Mouse (Mus musculus) brain, embryonic 18.5 days (tissue): Measurements from ENCODE around the gene Plekha6.

Experiments
- DNase-seq: peaks from one replicate; pipeline ENCODE4 v3.0.0-alpha.2; 2012; ENCODE audit warnings: low read depth, low spot score

Plekha6 gene

DNA sequence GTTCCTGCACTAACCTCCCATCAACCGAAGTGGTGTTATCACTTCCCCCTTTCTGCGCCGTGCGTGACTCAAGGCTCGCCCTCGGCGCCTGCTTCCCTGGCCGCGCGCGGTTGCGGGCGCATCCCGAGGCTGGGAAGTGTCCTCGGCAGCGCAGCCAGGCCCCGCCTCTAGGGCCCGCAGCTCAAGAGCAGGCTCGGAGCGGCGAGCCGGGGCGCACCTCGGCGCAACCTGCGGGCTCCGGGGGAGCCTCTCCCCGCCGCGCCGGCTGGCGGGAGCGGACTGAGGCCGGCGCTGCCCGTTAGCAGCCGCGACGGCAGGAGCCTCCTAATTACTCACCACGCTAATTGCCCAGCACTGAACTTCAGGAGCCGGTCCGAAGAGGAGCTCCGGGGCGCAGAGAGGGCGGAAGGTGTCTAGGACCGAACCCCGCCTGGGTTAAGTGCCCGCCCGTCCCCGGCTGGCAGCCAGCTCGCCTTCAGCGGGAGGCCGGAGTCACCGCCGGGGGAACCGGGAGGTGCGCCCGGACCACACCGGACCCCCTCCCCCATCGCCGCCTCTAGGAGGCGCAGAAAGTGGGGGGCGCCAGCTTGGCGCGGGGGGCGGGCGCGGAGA is at the start of gene Plekha6:
Gene Plekha6, plus strand, starts transcription at position 391 of the 612 bp plus-strand sequence.
- no peak for DNase-seq

DNA sequence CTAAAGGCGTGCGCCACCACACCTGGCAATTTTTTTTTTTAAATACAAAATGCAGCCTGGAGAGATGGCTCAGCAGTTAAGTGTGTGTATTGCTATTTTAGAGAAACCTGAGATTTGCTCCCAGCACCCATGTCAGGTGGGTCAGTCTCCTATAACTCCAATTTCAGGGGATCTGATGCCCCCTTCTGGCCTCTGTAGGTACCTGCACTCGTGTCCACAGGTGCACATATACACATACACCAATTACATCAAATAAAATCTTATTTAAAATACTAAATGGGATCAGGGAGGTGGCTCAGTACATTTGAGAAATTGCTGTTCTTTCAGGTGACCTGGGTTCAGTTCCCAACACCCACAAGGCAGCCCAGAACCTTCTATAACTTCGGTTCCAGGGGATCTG is 47.9 kb upstream of the Plekha6 start:
- DNase-seq, result no peak

DNA sequence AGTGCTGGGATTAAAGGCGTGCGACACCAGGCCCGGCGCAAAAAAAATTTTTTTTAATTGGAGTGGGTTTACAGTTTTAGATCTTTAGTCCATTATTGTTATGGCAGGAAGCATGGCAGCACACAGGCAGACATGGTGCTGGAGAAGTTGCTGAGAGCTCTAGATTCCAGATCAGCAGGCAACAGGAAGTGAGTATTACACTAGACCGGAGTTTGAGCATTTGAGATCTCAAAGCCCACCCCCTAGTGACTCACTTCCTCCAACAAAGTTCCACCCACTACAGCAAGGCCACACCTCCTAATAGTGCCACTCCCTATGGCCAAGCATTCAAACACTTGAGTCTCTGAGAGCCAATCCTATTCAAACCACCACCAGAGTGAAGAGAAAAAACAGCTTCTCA is 45.9 kb upstream of the Plekha6 start:
- DNase-seq, result no peak

DNA sequence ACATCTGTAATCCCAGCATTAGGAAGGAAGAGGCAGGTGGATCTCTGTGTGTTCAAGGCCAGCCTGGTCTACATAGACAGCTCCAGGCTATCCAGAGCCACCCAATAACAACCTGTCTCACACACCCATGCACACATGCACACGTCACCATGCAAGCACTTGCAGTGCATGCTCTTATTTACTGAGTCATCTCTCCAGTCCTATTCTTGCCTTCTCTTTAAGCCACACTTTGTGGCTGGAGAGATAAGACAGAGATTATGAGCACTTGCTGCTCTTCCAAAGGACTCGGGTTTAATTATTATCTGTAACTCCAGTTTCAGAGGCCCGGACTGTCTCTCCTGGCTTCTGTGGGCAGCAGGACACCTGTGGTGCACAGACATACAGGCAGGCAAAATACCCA is 45.2 kb upstream of the Plekha6 start:
- no peak for DNase-seq

DNA sequence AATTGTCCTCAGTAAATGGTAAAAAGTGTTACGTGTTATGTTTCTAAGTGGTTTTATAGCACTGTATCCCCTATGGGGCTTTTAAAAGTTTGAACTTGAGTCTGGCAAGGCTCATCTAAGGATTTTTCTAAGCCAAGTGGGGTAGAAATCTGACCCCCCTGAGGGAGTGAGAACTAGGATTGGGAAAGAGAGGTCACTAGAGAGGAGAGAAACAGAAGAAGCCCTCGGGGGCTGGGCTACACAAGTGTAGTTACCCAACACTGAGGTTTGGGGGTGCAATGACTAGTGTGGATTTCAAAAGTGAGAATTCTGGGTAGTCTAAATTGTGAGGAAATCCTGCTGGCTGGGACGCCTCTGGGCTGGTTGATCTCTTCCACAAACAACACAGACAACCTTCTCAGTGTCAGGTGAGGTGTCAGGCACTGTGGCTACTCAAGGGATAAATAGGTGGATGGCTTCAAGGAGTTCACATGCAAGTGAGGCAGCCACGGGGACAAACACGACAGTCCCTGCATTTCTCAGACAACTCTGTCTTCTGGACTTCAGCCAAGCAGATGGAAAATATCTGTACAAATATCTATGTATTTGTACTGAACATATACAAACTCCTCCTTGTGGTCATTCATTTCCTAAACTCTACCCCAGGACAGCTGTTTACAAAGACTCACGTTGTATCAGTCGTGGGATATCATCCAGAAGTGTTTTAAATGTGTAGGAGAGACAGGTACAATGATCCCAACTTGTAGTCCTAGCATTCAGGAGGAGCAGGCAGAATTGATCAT is 43.9 kb upstream of the Plekha6 start:
- DNase-seq, result no peak

DNA sequence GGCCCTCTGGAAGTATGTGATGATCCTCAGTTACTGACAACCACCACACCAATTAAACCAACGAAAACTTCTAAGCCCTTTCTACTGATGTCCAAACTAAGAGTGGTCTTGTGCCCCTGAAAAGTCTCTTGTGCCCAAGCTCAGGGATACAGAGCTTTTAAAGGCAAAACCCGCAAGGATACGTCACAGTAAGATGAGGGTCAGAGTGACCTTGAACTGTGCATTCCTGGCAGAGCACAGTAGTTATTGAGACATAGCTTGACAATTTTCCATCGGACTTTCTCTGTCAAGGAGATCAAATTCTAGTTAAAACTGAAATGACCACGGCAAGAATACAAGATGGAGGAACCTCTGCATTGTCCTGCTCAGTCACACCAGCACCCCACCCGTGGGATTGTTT is 42.8 kb upstream of the Plekha6 start:
- DNase-seq, result no peak

DNA sequence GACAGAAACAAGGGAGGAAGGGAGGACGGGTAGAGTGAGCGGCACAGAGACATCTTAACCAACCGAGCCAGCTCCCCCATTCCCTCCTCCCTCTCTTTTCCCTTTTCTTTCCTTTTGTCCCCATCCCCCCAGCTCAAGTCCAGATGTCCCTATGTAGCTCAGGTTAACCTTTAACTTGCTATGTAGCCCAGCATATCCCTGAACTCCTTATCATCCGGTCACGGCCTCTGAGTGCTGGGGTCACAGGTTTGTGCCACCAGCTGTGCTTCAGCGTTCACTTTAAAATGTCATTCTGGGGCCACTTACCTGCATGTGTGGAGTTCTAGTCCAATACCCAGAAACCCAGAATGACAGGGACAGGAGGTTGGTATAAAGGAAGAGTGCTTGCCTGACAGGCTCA is 39.9 kb upstream of the Plekha6 start:
- DNase-seq, result no peak

DNA sequence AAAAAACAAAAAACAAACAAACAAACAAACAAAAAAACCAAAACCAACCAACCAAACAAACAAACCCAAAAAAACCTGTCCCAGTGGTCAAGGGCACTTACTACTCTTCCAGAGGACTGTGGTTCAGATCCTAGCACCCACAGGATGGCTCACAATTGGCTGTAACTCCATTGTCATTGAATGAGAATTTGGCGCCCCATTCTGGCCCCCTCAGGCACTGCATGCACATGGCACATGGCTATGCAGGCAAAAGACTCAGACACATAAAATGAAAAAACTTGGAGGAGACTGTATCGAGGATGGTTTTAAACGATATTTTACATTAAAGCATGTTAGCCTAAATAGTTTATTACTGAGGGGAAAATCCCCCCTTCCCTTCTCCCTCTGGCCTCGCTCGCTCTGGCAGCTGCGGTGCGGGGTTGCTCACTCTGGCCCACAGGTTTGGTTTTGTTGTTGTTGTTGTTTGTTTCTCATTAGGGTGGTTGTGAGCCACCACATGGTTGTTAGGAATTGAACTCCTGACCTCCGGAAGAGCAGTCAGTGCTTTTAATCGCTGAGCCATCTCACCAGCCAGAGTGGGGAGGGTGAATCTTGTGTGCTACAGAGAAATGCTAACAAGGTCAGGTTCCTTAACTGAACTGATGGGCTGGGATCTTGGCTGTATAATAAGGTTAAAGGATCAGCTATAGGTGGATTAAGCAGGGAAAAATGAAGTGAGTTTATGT is 38.2 kb upstream of the Plekha6 start:
- DNase-seq, result no peak

DNA sequence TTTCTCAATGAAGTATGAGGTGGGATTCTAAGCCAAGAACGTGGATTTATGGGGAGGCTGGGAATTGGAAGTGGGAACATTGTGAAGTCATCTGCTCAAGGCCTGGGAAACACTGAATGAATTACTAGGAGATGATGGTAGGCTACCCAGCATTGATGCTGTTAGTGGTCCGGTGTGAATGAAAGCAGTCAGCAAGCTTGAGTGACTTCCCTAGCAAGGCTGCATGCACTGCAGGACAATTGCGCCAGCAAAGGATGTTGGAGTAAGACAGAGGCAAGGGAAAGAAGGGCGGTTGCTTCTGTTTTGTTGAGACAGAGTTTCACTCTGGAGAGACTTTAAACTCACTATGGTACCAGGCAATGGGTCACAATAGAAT is 37.7 kb upstream of the Plekha6 start:
- no peak for DNase-seq

DNA sequence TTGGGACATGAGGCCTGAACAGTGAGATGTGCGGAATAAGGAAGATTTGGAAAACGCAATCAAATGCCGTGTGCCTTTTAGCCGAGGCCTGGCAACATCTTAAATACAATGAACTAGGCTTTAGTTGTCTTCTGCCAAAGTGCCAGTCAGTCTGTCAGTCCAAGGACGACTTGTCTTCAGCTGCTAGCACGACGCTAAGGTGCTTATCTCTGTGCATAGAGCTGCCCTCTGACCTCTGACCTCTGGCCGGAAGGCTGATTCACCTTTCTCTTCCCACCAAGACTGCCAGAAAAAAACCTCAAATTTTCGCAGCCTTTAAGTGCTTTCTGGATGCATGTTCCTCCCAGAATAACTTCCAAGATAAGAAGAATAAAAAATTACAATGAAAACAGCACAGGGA is 36.7 kb upstream of the Plekha6 start:
- no peak for DNase-seq

DNA sequence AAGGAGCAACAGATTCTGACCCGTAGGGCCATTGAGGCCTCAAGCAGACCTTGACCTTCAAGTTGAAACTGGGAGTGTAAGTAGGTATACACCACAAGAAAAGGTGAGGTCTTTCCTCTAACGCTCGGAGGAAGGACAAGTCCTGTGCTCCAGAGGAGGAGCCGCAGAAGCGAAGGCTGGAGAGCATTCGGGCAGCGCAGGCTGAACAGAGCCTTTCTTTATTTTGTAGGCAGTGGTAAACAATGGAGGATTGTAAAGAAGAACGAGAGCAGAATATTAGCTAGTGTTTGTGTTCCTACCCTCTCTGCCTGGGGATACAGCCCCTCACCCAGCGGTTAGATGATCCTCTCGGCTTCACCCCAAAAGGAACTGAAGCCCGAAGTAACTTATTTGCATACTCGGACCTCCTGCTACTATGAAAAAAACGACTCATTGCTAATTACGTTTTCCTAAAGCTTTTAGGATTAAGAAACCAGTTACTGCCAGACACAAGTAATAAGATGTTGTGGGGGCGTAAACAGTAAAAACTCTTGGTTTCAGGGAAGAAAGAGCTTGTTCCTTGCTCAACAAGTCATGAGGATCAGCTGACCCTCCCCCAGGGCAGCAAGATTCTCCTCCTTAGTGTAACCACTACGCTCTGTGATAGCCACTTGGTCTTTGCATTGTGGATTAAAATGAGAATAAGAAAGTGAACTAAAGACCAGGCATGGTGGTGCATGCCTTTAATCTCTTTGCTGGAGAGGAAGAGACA is 34.4 kb upstream of the Plekha6 start:
- DNase-seq, result no peak

DNA sequence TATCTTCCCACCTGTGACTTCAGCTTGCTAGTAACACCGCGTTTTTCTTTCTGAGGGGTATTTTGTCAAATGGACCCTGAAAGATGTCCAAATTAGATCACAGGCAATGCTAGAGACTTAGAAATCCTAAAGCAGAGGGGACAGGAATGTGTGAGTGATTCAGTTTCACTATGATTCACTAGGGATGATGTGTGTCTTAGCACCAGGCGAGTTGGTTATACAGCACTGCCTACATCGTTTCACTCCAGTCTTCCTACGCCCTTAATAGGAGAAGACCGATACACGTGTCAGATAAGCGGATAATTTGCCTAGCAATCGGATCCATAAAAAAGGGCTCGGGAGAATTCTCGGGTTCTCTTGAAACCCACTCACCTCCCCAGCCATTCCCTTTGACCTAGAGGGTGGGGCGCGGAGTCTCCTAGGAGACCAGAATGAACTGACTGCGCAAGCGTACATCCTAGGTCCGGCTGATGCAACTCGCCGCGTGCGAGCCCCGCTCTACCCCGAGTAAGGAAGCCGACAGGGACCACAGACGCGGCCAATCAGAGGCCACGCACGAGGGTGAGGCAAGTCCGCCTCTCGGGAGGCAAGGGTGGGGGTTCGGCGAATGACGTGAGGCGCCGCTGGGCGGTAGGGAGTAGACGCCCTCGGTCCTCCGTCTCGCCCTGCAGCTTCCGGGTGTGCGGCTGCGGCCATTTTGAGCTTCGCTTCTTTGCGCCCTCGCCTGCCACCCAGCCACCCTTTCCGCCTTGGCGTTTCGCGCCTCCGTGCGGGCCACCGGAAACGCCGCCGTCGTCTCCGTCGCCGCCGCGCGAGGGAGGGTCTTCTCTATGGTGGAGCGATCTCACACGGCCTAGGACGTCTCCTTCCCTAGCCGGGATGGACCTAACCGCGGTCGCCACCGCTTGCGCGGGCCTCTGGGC is 33.1 kb upstream of the Plekha6 start, which contains the start of gene Ppp1r15b:
Gene Ppp1r15b, plus strand, starts transcription at position 506 of the 923 bp plus-strand sequence.
- peak; percentile 99 for DNase-seq

DNA sequence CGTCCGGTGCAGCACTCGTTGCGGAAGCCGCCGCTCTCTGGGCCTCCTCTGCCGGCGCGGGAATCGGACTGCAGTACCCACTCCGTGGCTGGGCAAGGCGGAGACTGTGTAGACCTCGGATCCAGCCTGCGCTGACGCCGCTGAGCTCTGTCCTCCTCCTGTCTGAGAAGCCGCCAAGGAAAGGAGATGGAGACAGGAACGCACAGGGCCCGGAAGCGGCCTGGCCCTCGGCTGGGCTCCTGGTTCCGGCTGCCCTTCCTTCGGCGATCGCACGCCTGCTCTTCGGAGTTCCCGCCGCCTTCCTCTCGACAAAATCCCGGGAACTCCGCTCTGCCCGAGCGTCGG is 32.5 kb upstream of the Plekha6 start:
- peak; percentile 18 for DNase-seq

DNA sequence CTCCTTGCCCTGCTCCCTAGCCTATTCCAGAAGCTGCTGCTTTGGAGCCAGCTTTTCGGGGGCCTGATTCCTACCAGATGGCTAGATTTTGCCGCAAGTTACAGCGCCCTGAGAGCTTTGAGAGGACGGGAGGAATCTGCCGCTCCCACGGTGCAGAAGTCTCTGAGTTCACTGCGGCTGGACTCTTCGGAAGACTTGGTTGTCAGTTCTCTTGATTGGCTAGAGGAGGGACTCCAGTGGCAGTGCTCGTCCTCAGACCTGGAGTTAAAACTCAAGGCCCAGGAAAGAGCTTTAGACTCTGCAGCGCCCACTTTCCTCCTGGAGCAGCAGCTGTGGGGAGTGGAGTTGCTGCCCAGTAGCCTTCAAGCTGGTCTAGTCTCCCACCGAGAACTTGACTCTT is 32.1 kb upstream of the Plekha6 start:
- DNase-seq, result no peak

DNA sequence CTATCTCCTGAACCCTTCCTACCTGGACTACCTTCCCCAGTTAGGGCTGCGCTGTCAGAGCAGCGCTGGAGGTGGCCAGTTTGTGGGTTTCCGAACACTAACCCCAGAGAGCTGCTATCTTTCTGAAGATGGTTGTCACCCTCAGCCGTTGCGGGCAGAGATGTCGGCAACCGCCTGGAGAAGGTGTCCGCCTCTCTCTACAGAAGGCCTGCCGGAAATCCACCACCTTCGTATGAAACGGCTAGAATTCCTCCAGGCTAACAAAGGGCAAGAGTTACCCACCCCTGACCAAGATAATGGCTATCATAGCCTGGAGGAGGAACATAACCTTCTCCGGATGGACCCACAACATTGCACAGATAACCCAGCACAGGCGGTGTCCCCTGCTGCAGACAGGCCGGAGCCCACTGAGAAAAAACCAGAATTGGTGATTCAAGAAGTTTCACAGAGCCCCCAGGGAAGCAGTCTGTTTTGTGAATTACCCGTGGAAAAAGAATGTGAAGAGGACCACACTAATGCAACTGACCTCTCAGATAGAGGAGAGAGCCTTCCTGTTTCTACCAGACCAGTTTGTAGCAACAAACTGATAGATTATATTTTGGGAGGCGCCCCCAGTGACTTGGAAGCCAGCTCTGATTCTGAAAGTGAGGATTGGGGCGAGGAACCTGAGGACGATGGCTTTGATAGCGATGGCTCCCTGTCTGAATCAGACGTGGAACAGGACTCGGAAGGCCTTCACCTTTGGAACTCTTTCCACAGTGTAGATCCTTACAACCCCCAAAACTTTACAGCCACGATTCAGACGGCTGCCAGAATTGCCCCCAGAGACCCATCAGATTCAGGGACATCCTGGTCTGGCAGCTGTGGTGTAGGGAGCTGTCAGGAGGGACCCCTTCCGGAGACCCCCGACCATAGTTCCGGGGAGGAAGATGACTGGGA is 31.4 kb upstream of the Plekha6 start:
- no peak for DNase-seq

DNA sequence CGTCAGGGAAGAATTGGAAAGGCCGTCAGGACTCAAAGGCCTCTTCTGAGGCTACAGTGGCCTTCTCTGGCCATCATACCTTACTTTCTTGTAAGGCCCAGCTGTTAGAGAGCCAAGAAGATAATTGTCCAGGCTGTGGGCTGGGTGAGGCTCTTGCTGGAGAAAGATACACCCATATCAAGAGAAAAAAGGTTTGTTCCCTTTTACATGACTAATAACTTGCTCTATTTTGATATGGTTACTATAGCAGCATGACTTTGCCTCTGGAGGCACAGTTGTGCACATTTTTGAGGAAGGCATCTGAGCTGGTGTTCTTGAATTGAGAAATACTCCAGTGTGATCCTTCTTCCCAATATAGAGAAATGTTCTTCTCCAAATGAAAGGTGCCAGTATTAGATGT is 30.6 kb upstream of the Plekha6 start:
- no peak for DNase-seq

DNA sequence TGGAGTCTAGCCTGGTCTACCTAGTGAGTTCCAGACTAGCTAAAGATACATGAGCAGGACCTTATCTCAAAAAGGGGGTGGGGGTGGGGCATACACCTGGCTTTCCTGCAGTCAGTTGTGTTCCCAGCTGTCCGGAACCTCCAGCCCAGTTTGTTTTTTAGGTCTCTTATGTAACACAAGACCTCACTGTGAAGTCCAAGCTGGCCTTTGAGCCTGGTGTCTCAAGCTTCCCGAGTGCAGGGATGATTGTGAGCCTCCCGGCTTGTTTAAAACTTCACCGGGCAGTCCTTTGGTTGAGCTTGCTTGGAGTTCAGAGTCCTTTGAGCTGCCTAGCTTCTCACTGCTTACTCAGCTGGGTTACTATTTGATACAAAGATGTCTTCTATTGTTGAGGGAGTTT is 29.9 kb upstream of the Plekha6 start:
- DNase-seq, result no peak

DNA sequence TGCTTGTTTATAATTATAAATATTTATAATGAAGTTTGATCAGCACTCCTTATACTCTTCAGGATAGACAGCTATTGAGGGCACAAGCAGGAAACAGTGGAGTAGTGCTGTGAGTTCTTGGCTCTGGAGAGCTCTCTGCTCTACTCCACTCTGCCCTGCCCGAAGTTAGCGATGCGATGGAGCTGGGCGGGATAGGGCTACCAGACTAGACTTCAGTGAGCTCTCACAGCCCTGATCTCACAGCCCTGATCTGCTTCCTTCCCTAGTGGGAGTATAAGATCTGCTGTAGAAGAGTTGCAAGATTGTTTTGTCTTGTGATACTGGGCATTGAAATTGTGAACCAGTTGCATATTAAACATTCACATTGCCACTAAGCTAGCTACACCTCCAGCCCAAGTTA is 29.1 kb upstream of the Plekha6 start:
- no peak for DNase-seq

DNA sequence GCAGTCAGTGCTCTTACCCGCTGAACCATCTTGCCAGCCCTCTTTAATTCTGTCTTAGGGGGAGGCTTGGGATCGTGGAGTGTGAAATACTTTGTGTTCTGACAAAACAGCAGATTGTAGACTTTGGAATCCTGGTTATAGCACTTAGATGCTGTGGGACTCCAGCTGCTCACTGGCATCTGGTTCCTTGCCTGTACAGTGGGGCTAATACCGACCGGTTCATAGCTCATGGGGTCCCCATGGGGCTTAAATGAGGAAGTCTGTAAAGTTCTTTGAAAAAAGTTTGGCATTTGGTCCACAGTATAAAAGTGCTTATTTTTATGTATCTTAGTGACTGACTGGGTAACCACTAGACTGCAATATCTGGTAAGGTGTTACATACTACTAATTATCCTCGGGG is 28.2 kb upstream of the Plekha6 start:
- no peak for DNase-seq

DNA sequence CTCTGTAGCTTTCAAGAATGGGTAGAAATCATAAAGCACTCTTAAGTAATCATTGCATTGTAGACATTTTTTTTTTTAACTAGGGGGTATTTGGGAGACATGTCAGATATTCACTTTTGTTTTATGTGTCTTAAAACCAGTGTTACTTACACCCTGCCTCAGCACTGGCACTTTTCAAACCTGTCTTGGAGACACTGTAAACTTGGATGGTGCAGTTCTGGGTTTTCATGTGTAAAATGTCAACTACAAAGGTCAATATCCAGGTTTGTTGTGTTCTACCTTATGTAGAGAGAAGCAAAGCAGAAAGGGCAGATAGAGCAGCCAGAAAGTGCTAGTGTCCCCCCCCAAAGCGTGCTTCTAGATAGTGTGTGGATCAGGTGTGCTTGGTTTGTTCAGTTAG is 25.6 kb upstream of the Plekha6 start:
- no peak for DNase-seq
